Mouse (Mus musculus): ENCODE measurements around the gene Tctn3. TPM values are rescaled to one million over a fixed set of nuclear protein-coding genes. Genes with fewer than 3 reads are reported as not detected.
"Not testable (repeated sequence)": the region's sequence is repeated elsewhere in the genome, so short reads cannot be mapped to it uniquely, and the experiment has no call there.

The Tctn3 gene
- polyA plus RNA-seq, 1 experiment from 2014 or later = 13.7 TPM

GRCm38 (mm10) chr19:40639729-40640304 lies 27.8 kb upstream of the Tctn3 start:
- WGBS = 80% methylated on average over 11 of the region's 11 CpGs
- Histone ChIP-seq H3K4me3 (no peak overlapping the region), H3K9me3 (0 out of 2 replicates have a peak, but pooled peaks cover 3% of the 10 kb centered on the region), H3K27ac (no peak overlapping the region), H3K27me3 (ENCODE audit: insufficient read depth, poor library complexity, severe bottlenecking) (no peaks in the 10 kb centered on the region), H3K4me1 (replicated peaks) (no peaks in the 10 kb centered on the region), H3K36me3 (no peaks in the 10 kb centered on the region)
- no peak for DNase-seq (ENCODE audit: low spot score)

DNA sequence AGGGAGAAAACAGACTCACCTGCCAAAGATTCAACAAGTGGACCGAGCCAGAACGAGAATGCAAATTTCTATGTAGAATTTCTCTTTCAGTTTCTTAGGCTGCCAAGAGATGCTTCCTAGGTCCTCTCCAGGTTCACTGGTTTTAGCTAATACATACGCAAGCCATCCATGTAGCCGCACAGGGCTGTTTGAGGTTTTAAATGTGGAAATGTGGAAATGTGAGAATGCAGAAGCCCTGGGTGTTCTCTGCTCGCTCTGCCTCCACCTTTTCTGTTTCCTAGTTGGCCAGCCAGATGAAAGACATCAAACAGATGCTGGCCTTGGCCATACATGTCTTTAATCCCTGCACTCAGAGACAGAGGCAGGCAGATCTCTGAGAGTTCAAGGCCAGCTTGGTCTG lies 26.5 kb upstream of the Tctn3 start:
- no peaks in the 10 kb centered on the region for H3K4me1 ChIP-seq (replicated peaks)
- no peak overlapping the region for H3K27ac ChIP-seq
- H3K4me3 ChIP-seq = no peak overlapping the region
- 92% methylated on average over 5 of the region's 5 CpGs for WGBS
- H3K27me3 ChIP-seq (ENCODE audit: insufficient read depth, poor library complexity, severe bottlenecking) = no peaks in the 10 kb centered on the region
- no peak for DNase-seq (ENCODE audit: low spot score)
- no peaks in the 10 kb centered on the region for H3K36me3 ChIP-seq
- 0 out of 2 replicates have a peak, but pooled peaks cover 3% of the 10 kb centered on the region for H3K9me3 ChIP-seq

DNA sequence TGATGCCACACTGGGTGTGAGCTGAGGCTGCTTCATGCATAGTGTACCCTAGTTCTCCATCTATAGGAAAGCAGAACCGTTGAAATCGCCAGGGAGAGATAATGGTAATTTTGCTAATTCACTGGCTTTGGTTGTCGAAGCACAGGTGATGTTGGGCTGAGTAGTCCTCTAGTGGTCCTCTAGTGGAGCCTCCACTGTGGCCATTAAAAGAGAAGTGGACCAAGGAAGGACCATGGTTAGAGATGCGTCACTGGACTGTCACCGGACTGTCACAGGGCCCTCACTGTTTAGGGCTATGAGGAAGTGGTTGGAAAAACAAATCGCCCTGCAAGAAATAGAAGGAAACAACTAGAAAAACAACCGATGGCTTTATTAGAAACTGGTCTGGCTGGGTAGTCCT lies 25.6 kb upstream of the Tctn3 start:
- no peak for DNase-seq (ENCODE audit: low spot score)
- 88% methylated on average over 7 of the region's 7 CpGs for whole genome bisulfite sequencing

GRCm38 (mm10) chr19:40637091-40637490 lies 25.1 kb upstream of the Tctn3 start:
- 61% methylated on average over 4 of the region's 4 CpGs for WGBS
- H3K36me3 ChIP-seq = no peaks in the 10 kb centered on the region
- no peak overlapping the region for H3K27ac ChIP-seq
- DNase-seq (ENCODE audit: low spot score) = no peak
- no peaks in the 10 kb centered on the region for H3K4me1 ChIP-seq (replicated peaks)
- 0 out of 2 replicates have a peak, but pooled peaks cover 3% of the 10 kb centered on the region for H3K9me3 ChIP-seq
- no peaks in the 10 kb centered on the region for H3K27me3 ChIP-seq (ENCODE audit: insufficient read depth, poor library complexity, severe bottlenecking)
- no peak overlapping the region for H3K4me3 ChIP-seq

More for the DNA sequence above, 25.6 kb upstream of the Tctn3 start:
- Histone ChIP-seq H3K27me3 (ENCODE audit: insufficient read depth, poor library complexity, severe bottlenecking) (no peaks in the 10 kb centered on the region), H3K4me3 (no peak overlapping the region), H3K36me3 (no peaks in the 10 kb centered on the region), H3K27ac (no peak overlapping the region), H3K4me1 (replicated peaks) (no peaks in the 10 kb centered on the region), H3K9me3 (0 out of 2 replicates have a peak, but pooled peaks cover 3% of the 10 kb centered on the region)

- Histone ChIP-seq H3K4me1 (replicated peaks) (no peaks in the 10 kb centered on the region), H3K36me3 (no peaks in the 10 kb centered on the region), H3K27ac (no peak overlapping the region), H3K4me3 (no peak overlapping the region), H3K9me3 (0 out of 2 replicates have a peak, but pooled peaks cover 3% of the 10 kb centered on the region), H3K27me3 (ENCODE audit: insufficient read depth, poor library complexity, severe bottlenecking) (no peaks in the 10 kb centered on the region)
- WGBS = 64% methylated on average over 1 of the region's 1 CpGs
- DNase-seq (ENCODE audit: low spot score) = no peak
Measured at GRCm38 (mm10) chr19:40633144-40633543, 21.1 kb upstream of the Tctn3 start.

- H3K4me1 ChIP-seq (replicated peaks) = no peaks in the 10 kb centered on the region
- 0 out of 2 replicates have a peak, but pooled peaks cover 3% of the 10 kb centered on the region for H3K9me3 ChIP-seq
- WGBS = 84% methylated on average over 5 of the region's 5 CpGs
- no peak overlapping the region for H3K4me3 ChIP-seq
- H3K27me3 ChIP-seq (ENCODE audit: insufficient read depth, poor library complexity, severe bottlenecking) = no peaks in the 10 kb centered on the region
- no peak for DNase-seq (ENCODE audit: low spot score)
- H3K27ac ChIP-seq = no peak overlapping the region
- no peaks in the 10 kb centered on the region for H3K36me3 ChIP-seq
Measured at GRCm38 (mm10) chr19:40632668-40633067, 20.6 kb upstream of the Tctn3 start.

DNA sequence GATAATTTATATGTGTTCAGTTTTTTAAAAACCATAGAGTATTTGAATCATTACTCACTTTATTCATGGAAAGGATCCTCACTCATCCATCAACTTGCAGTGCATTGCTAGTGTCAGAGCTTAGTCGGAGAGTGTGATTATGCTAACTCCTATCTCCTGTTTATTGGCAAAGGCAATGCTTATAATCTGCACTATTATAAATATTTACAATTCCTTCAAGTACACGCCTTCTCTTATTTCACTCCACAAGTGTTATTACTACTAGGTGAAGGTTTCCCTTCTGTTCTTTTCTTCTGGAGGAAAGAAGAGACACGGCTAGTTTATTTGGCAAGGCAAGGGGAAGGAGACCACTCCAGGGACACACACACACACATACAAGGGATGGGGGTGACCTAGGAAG lies 20.2 kb upstream of the Tctn3 start:
- no peak overlapping the region for H3K27ac ChIP-seq
- no peak overlapping the region for H3K4me3 ChIP-seq
- 0 out of 2 replicates have a peak, but pooled peaks cover 3% of the 10 kb centered on the region for H3K9me3 ChIP-seq
- H3K36me3 ChIP-seq = no peaks in the 10 kb centered on the region
- no peak for DNase-seq (ENCODE audit: low spot score)
- WGBS = 82% methylated on average over 3 of the region's 3 CpGs
- no peaks in the 10 kb centered on the region for H3K27me3 ChIP-seq (ENCODE audit: insufficient read depth, poor library complexity, severe bottlenecking)
- H3K4me1 ChIP-seq (replicated peaks) = no peaks in the 10 kb centered on the region

- Histone ChIP-seq H3K9me3 (0 out of 2 replicates have a peak, but pooled peaks cover 3% of the 10 kb centered on the region), H3K4me3 (no peak overlapping the region), H3K36me3 (no peaks in the 10 kb centered on the region), H3K27me3 (ENCODE audit: insufficient read depth, poor library complexity, severe bottlenecking) (no peaks in the 10 kb centered on the region), H3K27ac (no peak overlapping the region), H3K4me1 (replicated peaks) (no peaks in the 10 kb centered on the region)
- no peak for DNase-seq (ENCODE audit: low spot score)
- WGBS = 83% methylated on average over 7 of the region's 7 CpGs
Measured at GRCm38 (mm10) chr19:40630606-40631005, 18.6 kb upstream of the Tctn3 start.

DNA sequence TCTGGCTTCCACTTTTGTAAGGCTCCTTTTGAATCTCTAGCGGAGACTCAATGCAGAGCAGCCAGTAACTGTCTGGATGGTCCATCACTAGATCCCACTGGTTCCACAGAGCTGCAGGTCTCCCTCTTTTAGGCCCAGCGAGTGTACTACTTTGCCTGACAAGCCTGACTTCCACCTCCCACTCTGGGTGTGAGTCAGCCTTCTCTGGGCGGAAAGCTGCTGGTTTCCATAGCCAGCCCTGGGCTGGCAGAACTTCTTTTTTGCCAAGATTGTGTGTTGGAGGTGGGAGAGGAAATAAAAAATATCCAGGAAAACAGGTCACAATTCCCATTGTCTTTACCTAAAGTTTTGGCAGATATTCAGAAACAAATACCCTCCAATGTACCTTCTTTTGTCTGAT lies 18.1 kb upstream of the Tctn3 start:
- WGBS = 88% methylated on average over 3 of the region's 3 CpGs

GRCm38 (mm10) chr19:40628950-40629349 lies 16.9 kb upstream of the Tctn3 start:
- H3K9me3 ChIP-seq = no peaks in the 10 kb centered on the region
- no peaks in the 10 kb centered on the region for H3K4me1 ChIP-seq (replicated peaks)
- H3K36me3 ChIP-seq = no peaks in the 10 kb centered on the region
- DNase-seq (ENCODE audit: low spot score) = no peak
- no peak overlapping the region for H3K4me3 ChIP-seq
- H3K27ac ChIP-seq = no peak overlapping the region
- no peaks in the 10 kb centered on the region for H3K27me3 ChIP-seq (ENCODE audit: insufficient read depth, poor library complexity, severe bottlenecking)

More for the DNA sequence above, 18.1 kb upstream of the Tctn3 start:
- H3K4me3 ChIP-seq = no peak overlapping the region
- H3K27ac ChIP-seq = no peak overlapping the region
- no peaks in the 10 kb centered on the region for H3K36me3 ChIP-seq
- no peak for DNase-seq (ENCODE audit: low spot score)
- no peaks in the 10 kb centered on the region for H3K27me3 ChIP-seq (ENCODE audit: insufficient read depth, poor library complexity, severe bottlenecking)
- no peaks in the 10 kb centered on the region for H3K4me1 ChIP-seq (replicated peaks)
- H3K9me3 ChIP-seq = no peaks in the 10 kb centered on the region

- WGBS = 82% methylated on average over 12 of the region's 12 CpGs
- DNase-seq (ENCODE audit: low spot score) = no peak
Measured at GRCm38 (mm10) chr19:40625935-40626334, 13.9 kb upstream of the Tctn3 start.

GRCm38 (mm10) chr19:40621616-40622015 lies 9.6 kb upstream of the Tctn3 start:
- not testable (repeated sequence) for DNase-seq (ENCODE audit: low spot score); H3K4me1 ChIP-seq (replicated peaks); H3K36me3 ChIP-seq; H3K27me3 ChIP-seq (ENCODE audit: insufficient read depth, poor library complexity, severe bottlenecking); H3K27ac ChIP-seq; H3K4me3 ChIP-seq; H3K9me3 ChIP-seq
- 56% methylated on average over 13 of the region's 26 CpGs for WGBS

More at GRCm38 (mm10) chr19:40625935-40626334, 13.9 kb upstream of the Tctn3 start:
- Histone ChIP-seq H3K36me3 (no peaks in the 10 kb centered on the region), H3K27ac (no peak overlapping the region), H3K4me3 (no peak overlapping the region), H3K4me1 (replicated peaks) (no peaks in the 10 kb centered on the region), H3K27me3 (ENCODE audit: insufficient read depth, poor library complexity, severe bottlenecking) (peaks cover 4% of the 10 kb centered on the region; the same call in 1 of the 2 replicates), H3K9me3 (no peaks in the 10 kb centered on the region)

DNA sequence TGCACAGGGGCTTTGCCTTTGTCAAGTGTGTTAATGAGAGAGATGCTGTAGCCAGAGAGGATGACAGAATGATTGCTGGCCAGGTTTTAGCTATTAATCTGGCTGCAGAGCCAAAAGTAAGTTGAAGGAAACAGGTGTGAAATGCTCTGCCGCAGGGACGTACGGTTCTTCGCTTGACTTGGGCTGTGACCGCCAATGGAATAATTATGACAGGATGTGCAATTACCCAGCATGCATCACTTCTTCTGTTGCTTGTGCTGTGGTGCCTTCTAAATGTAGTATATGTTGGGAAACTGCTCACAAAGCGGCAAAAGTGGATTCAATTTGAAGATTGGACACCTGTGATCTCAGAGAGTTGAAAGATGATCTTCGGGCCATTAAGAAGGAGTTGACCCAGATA lies 4.0 kb upstream of the Tctn3 start:
- Histone ChIP-seq H3K27ac (no peak overlapping the region), H3K9me3 (no peaks in the 10 kb centered on the region), H3K36me3 (no peaks in the 10 kb centered on the region), H3K27me3 (ENCODE audit: insufficient read depth, poor library complexity, severe bottlenecking) (peaks cover 2% of the 10 kb centered on the region; the same call in 1 of the 2 replicates), H3K4me3 (no peak overlapping the region), H3K4me1 (replicated peaks) (peaks cover 9% of the 10 kb centered on the region)
- 90% methylated on average over 7 of the region's 7 CpGs for WGBS
- DNase-seq (ENCODE audit: low spot score) = no peak

DNA sequence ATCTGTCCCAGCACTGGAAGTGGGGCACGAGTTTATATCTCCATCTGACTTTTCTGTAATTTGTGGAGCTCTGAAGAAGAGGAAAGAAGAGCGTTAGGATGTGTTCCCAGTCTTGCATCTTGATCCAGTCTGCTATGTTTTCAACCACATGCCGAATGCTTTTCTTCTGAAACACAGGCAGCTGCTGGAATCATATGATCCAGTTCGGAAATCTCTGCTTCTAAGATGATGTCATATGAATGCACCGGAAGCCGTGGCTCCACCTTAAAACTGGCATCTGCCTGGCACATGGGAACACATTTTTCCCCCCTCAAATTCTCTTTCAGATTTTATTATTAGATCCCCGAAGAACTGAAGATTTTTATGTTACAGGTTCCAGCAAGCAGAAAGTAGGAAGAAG lies 2.8 kb upstream of the Tctn3 start:
- Histone ChIP-seq H3K4me3 (no peak overlapping the region), H3K36me3 (0 out of 2 replicates have a peak, but pooled peaks cover 2% of the 10 kb centered on the region), H3K27me3 (ENCODE audit: insufficient read depth, poor library complexity, severe bottlenecking) (no peaks in the 10 kb centered on the region), H3K4me1 (replicated peaks) (peaks cover 11% of the 10 kb centered on the region), H3K9me3 (no peaks in the 10 kb centered on the region), H3K27ac (no peak overlapping the region)
- WGBS = 88% methylated on average over 7 of the region's 7 CpGs
- DNase-seq (ENCODE audit: low spot score) = no peak
